Mouse (Mus musculus): ENCODE measurements around the gene Gm7945. TPM values are rescaled to one million over a fixed set of nuclear protein-coding genes. Genes with fewer than 3 reads are reported as not detected.

Gm7945 gene
- not detected in 2 replicates for polyA plus RNA-seq (2012; ENCODE audit: low replicate concordance)

DNA sequence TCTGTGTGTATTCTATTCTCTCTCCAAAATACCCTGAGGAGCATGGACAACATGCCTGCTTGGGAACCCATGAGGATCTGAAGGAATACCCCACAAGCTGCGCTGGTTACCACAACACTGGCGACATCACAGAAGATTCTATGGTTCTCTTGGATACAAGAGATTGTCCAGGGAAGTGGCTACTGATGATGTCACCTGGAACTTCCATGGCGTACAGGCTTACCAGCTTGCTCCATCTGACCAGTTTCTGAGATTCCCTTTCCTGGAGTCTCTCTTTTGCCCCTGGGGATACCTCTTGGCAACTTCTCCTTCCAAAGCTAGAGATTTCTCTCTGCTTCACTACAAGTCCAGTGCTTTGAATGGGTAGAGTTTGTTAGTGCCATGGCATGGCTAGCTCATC is at the start of gene Gm7945:
Gm7945 (minus strand) TSS at position 101 of the 400 bp plus-strand sequence.

DNA sequence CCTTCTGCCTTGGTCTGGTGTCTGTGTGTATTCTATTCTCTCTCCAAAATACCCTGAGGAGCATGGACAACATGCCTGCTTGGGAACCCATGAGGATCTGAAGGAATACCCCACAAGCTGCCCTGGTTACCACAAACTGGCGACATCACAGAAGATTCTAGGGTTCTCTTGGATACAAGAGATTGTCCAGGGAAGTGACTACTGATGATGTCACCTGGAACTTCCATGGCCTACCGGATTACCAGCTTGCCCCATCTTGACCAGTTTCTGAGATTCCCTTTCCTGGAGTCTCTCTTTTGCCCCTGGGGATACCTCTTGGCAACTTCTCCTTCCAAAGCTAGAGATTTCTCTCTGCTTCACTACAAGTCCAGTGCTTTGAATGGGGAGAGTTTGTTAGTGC is 22.0 kb upstream of the Gm7945 start, which contains the start of gene Gm6482:
Gm6482 (minus strand) TSS at position 101 of the 400 bp plus-strand sequence.

DNA sequence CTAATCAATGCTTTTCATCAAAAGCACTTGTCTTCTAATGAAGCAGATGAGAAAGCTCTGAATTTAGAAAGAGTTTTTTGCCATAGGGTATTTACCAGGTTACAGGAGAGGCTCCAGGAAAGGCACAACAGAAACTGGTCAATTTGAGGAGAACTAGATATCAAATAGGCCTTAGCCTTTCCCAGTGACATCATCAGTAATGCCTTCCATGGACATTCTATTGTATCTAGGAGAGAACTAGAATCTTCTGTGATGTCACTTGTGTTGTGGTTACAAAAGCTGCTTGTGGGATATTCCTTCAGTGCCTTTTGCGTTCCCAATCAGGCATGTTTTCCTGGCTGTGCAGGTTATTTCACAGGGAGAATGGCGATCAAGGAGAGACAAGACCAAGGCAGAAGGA is 37.9 kb downstream of the Gm7945 start, which contains the start of gene Gm5798:
Gm5798 (plus strand) TSS at position 301 of the 400 bp plus-strand sequence.

Other genes starting within 250 kb of the Gm7945 start
- not detected in 2 replicates for gene Mbl1, start 234.9 kb downstream of the Gm7945 start, polyA plus RNA-seq (2012; ENCODE audit: low replicate concordance)
- not detected in 2 replicates for gene Sftpd, start 201.2 kb downstream of the Gm7945 start, polyA plus RNA-seq (2012; ENCODE audit: low replicate concordance)
- gene Gm2832, start 107.6 kb downstream of the Gm7945 start, polyA plus RNA-seq (2012; ENCODE audit: low replicate concordance) = not detected in 2 replicates
- gene Gm5798, start 37.8 kb downstream of the Gm7945 start, polyA plus RNA-seq (2012; ENCODE audit: low replicate concordance) = not detected in 2 replicates
- gene Gm6482, start 21.9 kb upstream of the Gm7945 start, polyA plus RNA-seq (2012; ENCODE audit: low replicate concordance) = not detected in 2 replicates
- not detected in 2 replicates for gene Gm7954, start 67.1 kb upstream of the Gm7945 start, polyA plus RNA-seq (2012; ENCODE audit: low replicate concordance)
- not detected in 2 replicates for gene Gm3486, start 103.1 kb upstream of the Gm7945 start, polyA plus RNA-seq (2012; ENCODE audit: low replicate concordance)
- gene Gm7970, start 169.2 kb upstream of the Gm7945 start, polyA plus RNA-seq (2012; ENCODE audit: low replicate concordance) = not detected in 2 replicates
- gene 1700049E17Rik2, start 186.8 kb upstream of the Gm7945 start, polyA plus RNA-seq (2012; ENCODE audit: low replicate concordance) = not detected in 2 replicates
- gene Gm3072, start 238.2 kb upstream of the Gm7945 start, polyA plus RNA-seq (2012; ENCODE audit: low replicate concordance) = not detected in 2 replicates